Mouse (Mus musculus) adrenal gland, adult 18-20 months (tissue): ENCODE results near the gene Manba. TPM values are rescaled to one million over a fixed set of nuclear protein-coding genes. Genes with fewer than 3 reads are reported as not detected.

Source experiments
- DNase-seq, 2 experiments: peaks; one replicate each; pipeline ENCODE4 v3.0.0; 2021 to 2022; ENCODE audit warnings: low spot score in 2 of 2
- total RNA-seq, 2 experiments: library from RNA; stranded (reverse); gene quantifications; 1 replicate in 1 of 2; 2 replicates in 1 of 2; pipeline ENCODE4 v1.2.3; 2021

Gene Manba
- total RNA-seq, 2 experiments from 2014 or later, result 10.9 to 11.7 TPM

- DNase-seq, result no peak
Measured at GRCm38 (mm10) chr3:135616730-135617129, 131.3 kb downstream of the Manba start.

Other genes with a start within 250 kb of the Manba start
- 1 to 10 TPM; 2.8 to 3.6 TPM for gene Bdh2, start 204.4 kb upstream of the Manba start, total RNA-seq
- 1 to 10 TPM in 1 of 2 experiments, under 1 TPM in 1; 0.76 to 2.0 TPM for gene Slc9b2, start 177.9 kb upstream of the Manba start, total RNA-seq
- under 1 TPM in 1 of 2 experiments, not detected in 1; 0.36 TPM for gene Slc9b1, start 137.6 kb upstream of the Manba start, total RNA-seq
- gene Cisd2, start 61.7 kb upstream of the Manba start, total RNA-seq, result 10 to 100 TPM; 25.7 to 37.3 TPM
- 100 to 1,000 TPM; 391 to 441 TPM for gene Ube2d3, start 47.5 kb upstream of the Manba start, total RNA-seq
- 10 to 100 TPM; 43.3 to 54.9 TPM for gene Nfkb1, start 205.9 kb downstream of the Manba start, total RNA-seq